Mouse (Mus musculus): ENCODE measurements around the gene Cnn3.

- no peak for TF ChIP-seq CTCF (IDR thresholded peaks at IDR 0.05; ENCODE audit: extremely low read depth, insufficient read length, insufficient replicate concordance, low read depth, low read length)
- no peak for TF ChIP-seq POLR2A (IDR thresholded peaks at IDR 0.05; ENCODE audit: low read depth, low read length)
Observed at GRCm38 (mm10) chr3:121427520-121427908, 1.2 kb downstream of the Cnn3 start.
